Mouse (Mus musculus) intestine, embryonic 16.5 days (tissue): ENCODE results near the gene Abhd16a. TPM values are rescaled to one million over a fixed set of nuclear protein-coding genes. Genes with fewer than 3 reads are reported as not detected.
A peak's percentile ranks its signal among the peaks of the same experiment; 100 is the strongest.

Source experiments
- ATAC-seq: fragments of 200-750 bp; cut with Nextera tagmentation; 2 replicates; pipeline ENCODE4 v1.8.0; 2017; ENCODE audit warnings: moderate TSS enrichment, moderate library complexity
- H3K27ac ChIP-seq: fragments of 300-500 bp; sonication (generic); 2 replicates; pipeline ENCODE4 v1.5.1; 2014; ENCODE audit warnings: mild to moderate bottlenecking, low read length
- H3K27me3 ChIP-seq: fragments of 300-500 bp; sonication (generic); replicated peaks from 2 replicates; pipeline ENCODE4 v1.6.1; 2014; ENCODE audit warnings: low read length, control low read depth, mixed read lengths; ENCODE audit not compliant: control insufficient read depth, insufficient read depth
- H3K36me3 ChIP-seq: fragments of 300-500 bp; sonication (generic); 2 replicates; pipeline ENCODE4 v1.6.1; 2014; ENCODE audit warnings: low read length, control low read depth; ENCODE audit not compliant: control insufficient read depth, insufficient read depth
- H3K4me1 ChIP-seq: fragments of 300-500 bp; sonication (generic); 2 replicates; pipeline ENCODE4 v1.6.1; 2014; ENCODE audit warnings: low read length, control low read depth, mixed read lengths; ENCODE audit not compliant: control insufficient read depth, insufficient read depth
- H3K4me2 ChIP-seq: fragments of 300-500 bp; sonication (generic); 2 replicates; pipeline ENCODE4 v1.6.1; 2014; ENCODE audit warnings: low read depth, low read length, control low read depth
- H3K4me3 ChIP-seq: fragments of 300-500 bp; sonication (generic); 2 replicates; pipeline ENCODE4 v1.5.1; 2014; ENCODE audit warnings: mild to moderate bottlenecking, low read length
- H3K9ac ChIP-seq: fragments of 300-500 bp; sonication (generic); 2 replicates; pipeline ENCODE4 v1.6.1; 2014; ENCODE audit warnings: low read depth, low read length
- H3K9me3 ChIP-seq: fragments of 300-500 bp; sonication (generic); 2 replicates; pipeline ENCODE4 v1.6.1; 2016; ENCODE audit warnings: low read length, control low read depth; ENCODE audit not compliant: control insufficient read depth
- WGBS: fragments of 180-500 bp; shearing (Covaris S2); extraction: QIAGEN DNeasy Blood & Tissue Kit; methylation state at CpG from one replicate; pipeline ENCODE4 v1.1.7; 2014; 5-methylcytosine and 5-hydroxymethylcytosine counted together
- polyA plus RNA-seq: library from polyadenylated mRNA; unstranded; fragments of >200 nt; fragmentation: Nextera tagmentation; extraction: Ambion mirVana; gene quantifications from 2 replicates; pipeline ENCODE4 v1.2.1, GENCODE M21; 2015

Abhd16a gene
- polyA plus RNA-seq, 1 experiment from 2014 or later = 108 TPM

- no peak overlapping the region; the same call in 1 of the 2 replicates for H3K4me3 ChIP-seq
- no peaks in the 10 kb centered on the region for H3K36me3 ChIP-seq
- H3K9ac ChIP-seq = peak overlapping the region; percentile 43; the same call in 1 of the 2 replicates
- H3K4me2 ChIP-seq = peak overlapping the region; percentile 25; the same call in 1 of the 2 replicates
- peak; percentile 20 for ATAC-seq
- H3K9me3 ChIP-seq = no peaks in the 10 kb centered on the region
- peaks cover 27% of the 10 kb centered on the region for H3K4me1 ChIP-seq
- 34% methylated on average over 6 of the region's 6 CpGs for WGBS
- no peaks in the 10 kb centered on the region for H3K27me3 ChIP-seq
- peak overlapping the region; percentile 59 for H3K27ac ChIP-seq
These were observed 8.8 kb upstream of the Abhd16a start for GRCm38 (mm10) chr17:35080248-35080647.

- Histone ChIP-seq H3K4me3 (no peak overlapping the region), H3K4me2 (no peak overlapping the region), H3K27me3 (no peaks in the 10 kb centered on the region), H3K4me1 (peaks cover 27% of the 10 kb centered on the region), H3K27ac (no peak overlapping the region), H3K9me3 (no peaks in the 10 kb centered on the region), H3K36me3 (no peaks in the 10 kb centered on the region), H3K9ac (no peak overlapping the region)
- no peak for ATAC-seq
- 72% methylated on average over 4 of the region's 4 CpGs for WGBS
These were observed 8.4 kb upstream of the Abhd16a start for GRCm38 (mm10) chr17:35080710-35081109.

- H3K27me3 ChIP-seq = no peaks in the 10 kb centered on the region
- H3K4me2 ChIP-seq = no peak overlapping the region
- H3K36me3 ChIP-seq = no peaks in the 10 kb centered on the region
- 85% methylated on average over 16 of the region's 16 CpGs for WGBS
- H3K27ac ChIP-seq = no peak overlapping the region
- H3K9ac ChIP-seq = no peak overlapping the region
- H3K4me3 ChIP-seq = no peak overlapping the region
- no peaks in the 10 kb centered on the region for H3K9me3 ChIP-seq
- ATAC-seq = no peak
- H3K4me1 ChIP-seq = peaks cover 10% of the 10 kb centered on the region
These were observed 6.1 kb upstream of the Abhd16a start for GRCm38 (mm10) chr17:35082841-35083576.

DNA sequence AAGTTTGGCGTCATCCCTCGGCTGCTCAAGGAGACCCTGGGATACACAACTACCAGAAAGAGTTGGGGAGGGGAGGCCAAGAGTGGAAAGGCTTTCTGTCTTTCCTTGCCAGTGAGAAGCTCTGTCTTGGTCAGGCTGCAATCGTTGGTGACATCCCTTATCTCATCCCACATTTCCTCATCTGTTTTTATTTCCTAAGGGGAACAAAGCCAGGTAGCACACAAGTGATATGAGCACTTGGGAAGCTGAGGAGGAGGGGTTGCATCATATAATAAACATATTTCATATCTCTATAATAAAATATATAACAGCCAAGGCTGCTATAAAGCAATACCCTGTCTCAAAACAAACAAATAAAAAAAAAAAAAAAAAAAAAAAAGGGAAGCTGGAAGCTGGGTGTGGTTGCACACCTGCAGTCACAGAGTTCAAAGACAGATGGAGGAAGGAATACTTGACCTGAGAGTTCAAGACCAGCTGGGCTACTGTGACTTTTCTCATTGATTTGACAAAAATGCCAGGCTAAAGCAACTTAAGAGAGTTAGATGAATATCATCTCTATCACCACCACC, 5.0 kb upstream of the Abhd16a start:
- H3K27me3 ChIP-seq = no peaks in the 10 kb centered on the region
- H3K9me3 ChIP-seq = no peaks in the 10 kb centered on the region
- WGBS = 66% methylated on average over 3 of the region's 3 CpGs

DNA sequence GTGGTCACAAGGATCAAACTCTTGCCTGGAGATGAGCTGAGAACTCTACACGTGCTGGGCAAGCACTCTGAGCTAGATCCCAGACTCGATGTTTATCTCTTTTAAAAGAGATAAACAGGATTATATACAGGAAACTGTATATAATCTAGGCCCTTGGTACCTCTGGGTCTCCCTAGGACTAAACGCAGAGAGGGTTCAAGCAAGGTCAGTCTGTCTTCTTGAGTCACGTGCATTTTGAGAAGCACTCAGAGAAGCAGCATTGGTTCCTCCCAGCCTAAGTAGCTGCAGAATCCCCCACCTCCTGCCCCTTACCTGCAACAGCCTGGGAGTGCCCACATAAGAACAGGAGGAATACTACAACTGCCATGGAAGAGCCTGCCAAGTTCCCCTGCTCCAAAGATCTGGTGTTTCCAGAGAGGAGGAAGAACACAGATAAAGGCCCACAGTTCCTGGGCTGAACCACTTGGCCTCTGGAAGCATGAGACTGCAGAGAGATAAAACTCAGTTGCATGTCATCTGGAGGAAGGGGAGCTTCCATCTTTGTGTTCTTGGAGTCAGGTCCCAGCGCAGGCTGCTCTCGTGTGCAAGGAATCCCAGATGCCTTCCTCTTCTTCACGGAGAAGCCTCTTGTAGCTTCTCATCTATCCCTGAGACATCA, 3.7 kb upstream of the Abhd16a start, which contains the start of gene Ly6g6f:
Gene Ly6g6f (minus strand): TSS at position 403 of the 658 bp plus-strand sequence.
- H3K27me3 ChIP-seq = no peaks in the 10 kb centered on the region
- WGBS = 75% methylated on average over 7 of the region's 7 CpGs
- no peak within 1 kb of the TSS for H3K27ac ChIP-seq
- no peaks in the 10 kb centered on the region for H3K9me3 ChIP-seq
- no peaks in the 10 kb centered on the region for H3K36me3 ChIP-seq
- H3K9ac ChIP-seq = no peak within 1 kb of the TSS
- H3K4me2 ChIP-seq = no peak within 1 kb of the TSS
- H3K4me3 ChIP-seq = no peak within 1 kb of the TSS
- ATAC-seq = no peak
- H3K4me1 ChIP-seq = peaks cover 4% of the 10 kb centered on the region

More for the DNA sequence above, 5.0 kb upstream of the Abhd16a start:
- Histone ChIP-seq H3K4me1 (peaks cover 8% of the 10 kb centered on the region), H3K4me3 (no peak overlapping the region), H3K27ac (no peak overlapping the region), H3K36me3 (no peaks in the 10 kb centered on the region), H3K4me2 (no peak overlapping the region), H3K9ac (no peak overlapping the region)
- no peak for ATAC-seq

DNA sequence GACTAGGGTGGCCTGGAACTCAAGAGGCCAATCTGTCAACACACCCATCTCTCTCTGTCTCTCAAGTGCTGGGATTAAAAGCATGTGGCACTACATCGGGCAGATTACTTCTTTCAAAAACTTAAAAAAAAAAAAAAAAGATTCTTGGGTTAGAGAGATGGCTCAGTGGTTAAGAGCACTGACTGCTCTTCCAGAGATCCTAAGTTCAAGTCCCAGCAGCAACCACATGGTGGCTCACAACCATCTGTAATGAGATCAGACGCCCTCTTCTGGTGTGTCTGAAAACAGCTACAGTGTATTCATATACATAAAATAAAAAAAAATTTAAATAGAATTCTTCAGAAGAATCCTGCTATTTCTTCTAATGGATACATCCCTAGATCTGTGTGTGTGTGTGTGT, 912 bp upstream of the Abhd16a start:
- Histone ChIP-seq H3K4me1 (peaks cover 7% of the 10 kb centered on the region; the same call in 1 of the 2 replicates), H3K36me3 (0 out of 2 replicates have a peak, but pooled peaks cover 3% of the 10 kb centered on the region), H3K4me2 (no peak overlapping the region), H3K9me3 (no peaks in the 10 kb centered on the region), H3K9ac (no peak overlapping the region), H3K4me3 (no peak overlapping the region), H3K27ac (no peak overlapping the region), H3K27me3 (no peaks in the 10 kb centered on the region)
- no peak for ATAC-seq
- 54% methylated on average over 2 of the region's 2 CpGs for WGBS

GRCm38 (mm10) chr17:35090166-35090932, 1.3 kb downstream of the Abhd16a start:
- Histone ChIP-seq H3K4me1 (peaks cover 7% of the 10 kb centered on the region; the same call in 1 of the 2 replicates), H3K27me3 (no peaks in the 10 kb centered on the region), H3K27ac (no peak overlapping the region), H3K4me2 (peak overlapping the region; percentile 63), H3K36me3 (peaks cover 7% of the 10 kb centered on the region; the same call in 1 of the 2 replicates), H3K4me3 (peak overlapping the region; percentile 66), H3K9ac (peak overlapping the region; percentile 92), H3K9me3 (no peaks in the 10 kb centered on the region)
- no peak for ATAC-seq
- 63% methylated on average over 8 of the region's 8 CpGs for WGBS

- no peak for ATAC-seq
- Histone ChIP-seq H3K27ac (no peak overlapping the region), H3K4me2 (no peak overlapping the region), H3K9me3 (no peaks in the 10 kb centered on the region), H3K4me3 (no peak overlapping the region), H3K36me3 (peaks cover 20% of the 10 kb centered on the region), H3K27me3 (no peaks in the 10 kb centered on the region), H3K4me1 (peaks cover 7% of the 10 kb centered on the region; the same call in 1 of the 2 replicates), H3K9ac (no peak overlapping the region)
- 89% methylated on average over 14 of the region's 14 CpGs for WGBS
These were observed 3.5 kb downstream of the Abhd16a start for GRCm38 (mm10) chr17:35092403-35093198.
